Mouse (Mus musculus): ENCODE data around the gene Nepn. TPM values are rescaled to one million over a fixed set of nuclear protein-coding genes. Genes with fewer than 3 reads are reported as not detected.

The Nepn gene
- total and polyA plus RNA-seq, 3 experiments = not detected

DNA sequence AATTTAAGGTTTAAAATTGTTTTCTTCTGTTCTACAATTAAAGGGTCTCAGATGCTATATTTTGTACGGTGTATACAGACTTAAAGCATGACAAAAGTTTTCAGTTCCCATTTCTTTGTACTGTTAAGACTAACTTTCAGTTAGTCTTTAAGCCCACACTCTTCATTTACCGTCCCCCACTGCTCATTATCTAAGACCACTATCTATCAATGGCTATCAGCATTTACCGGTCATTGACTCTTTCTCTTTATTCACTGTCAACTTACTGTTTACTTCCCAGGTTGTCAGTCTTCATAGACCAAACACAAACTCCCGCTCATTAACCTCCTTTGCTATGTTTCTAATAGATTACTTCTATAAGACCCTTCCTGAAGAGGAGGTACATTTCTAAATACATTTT is 1.6 kb upstream of the Nepn start:
- DNase-seq (ENCODE audit: extremely low read depth) = no peak
- Histone ChIP-seq H3K4me2 (ENCODE audit: insufficient read depth, low read depth, poor library complexity, severe bottlenecking) (no peak overlapping the region), H3K4me3 (replicated peaks in 1 of 3; ENCODE audit: low read depth in 2 of 3, low read length in 2 of 3, poor library complexity in 1 of 3) (no peak overlapping the region), H3K4me1 (ENCODE audit: control insufficient read depth in 1 of 2, insufficient read depth in 2 of 2) (peaks cover 3 to 6% of the 10 kb centered on the region in 2 experiments; a peak in 3 of 4 replicates), H3K27ac (ENCODE audit: insufficient read depth, low read depth) (no peak overlapping the region), H3K9me3 (replicated peaks; ENCODE audit: low read length) (no peaks in the 10 kb centered on the region), H3K36me3 (replicated peaks in 1 of 2; ENCODE audit: control insufficient read depth in 1 of 2, insufficient read depth in 1 of 2, low read length in 1 of 2) (no peaks in the 10 kb centered on the region), H3K79me2 (replicated peaks; ENCODE audit: control insufficient read depth, extremely low read depth, insufficient read depth, poor library complexity, severe bottlenecking) (no peaks in the 10 kb centered on the region), H3K9ac (ENCODE audit: insufficient read depth, low read depth) (no peak overlapping the region), H3K27me3 (replicated peaks) (no peaks in the 10 kb centered on the region)
- in situ Hi-C loops (cut with MboI; ENCODE audit: low pct_ligation_motif_present, low pct_unique_long_range_greater_than_20kb, low sequenced_read_pairs) (loop anchor here (5.0 to 25.0 kb wide), 2 partner anchors 155 to 275 kb away; partner anchors contain the start of gene Dcbld1), dilution Hi-C loops (cut with MboI; ENCODE audit: extremely low pct_ligation_motif_present, extremely low pct_unique_long_range_greater_than_20kb, low sequenced_read_pairs) (no loop called here)
- TF ChIP-seq NRF1 (IDR thresholded peaks at IDR 0.05; ENCODE audit: low read depth, low read length) (no peak), MEF2A (IDR thresholded peaks at IDR 0.05; ENCODE audit: borderline replicate concordance, low read depth, low read length) (no peak), SMC3 (IDR thresholded peaks at IDR 0.05; ENCODE audit: low read depth, low read length) (no peak), HCFC1 (IDR thresholded peaks at IDR 0.05; ENCODE audit: low read depth, low read length) (no peak), SIN3A (IDR thresholded peaks at IDR 0.05; ENCODE audit: low read length) (no peak), GABPA (IDR thresholded peaks at IDR 0.05; ENCODE audit: insufficient replicate concordance, low read depth, low read length) (no peak)

DNA sequence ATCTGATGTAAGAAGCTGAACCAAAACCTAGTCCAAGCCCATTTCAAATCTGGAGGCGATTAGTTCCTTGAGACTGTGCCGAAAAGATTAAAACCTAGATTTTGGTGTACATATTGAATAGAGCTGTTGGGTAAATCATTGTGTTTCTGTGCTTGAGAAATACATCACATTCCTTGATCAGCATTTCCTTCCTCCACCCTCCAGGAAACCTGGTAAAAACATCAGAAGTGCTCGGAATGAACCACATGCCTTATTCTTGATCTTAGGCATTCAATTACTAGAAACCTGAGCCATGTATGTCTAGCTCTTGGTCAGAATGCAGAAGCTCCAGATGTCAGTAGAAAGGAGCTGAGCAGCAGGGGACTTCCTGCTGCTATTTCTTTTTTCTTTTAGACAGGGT is 666 bp downstream of the Nepn start:
- DNase-seq (ENCODE audit: extremely low read depth) = no peak
- in situ Hi-C loops (cut with MboI; ENCODE audit: low pct_ligation_motif_present, low pct_unique_long_range_greater_than_20kb, low sequenced_read_pairs) (loop anchor here (5.0 to 25.0 kb wide), 2 partner anchors 157 to 277 kb away; partner anchors contain the start of gene Dcbld1), dilution Hi-C loops (cut with MboI; ENCODE audit: extremely low pct_ligation_motif_present, extremely low pct_unique_long_range_greater_than_20kb, low sequenced_read_pairs) (no loop called here)
- no peaks in the 10 kb centered on the region for H3K79me2 ChIP-seq (replicated peaks; ENCODE audit: control insufficient read depth, extremely low read depth, insufficient read depth, poor library complexity, severe bottlenecking)
- H3K9ac ChIP-seq (ENCODE audit: insufficient read depth, low read depth) = no peak overlapping the region
- H3K27ac ChIP-seq (ENCODE audit: insufficient read depth, low read depth) = no peak overlapping the region
- TF ChIP-seq ZKSCAN1 (IDR thresholded peaks at IDR 0.05; ENCODE audit: borderline replicate concordance, low read depth, low read length) = no peak
- no peak for TF ChIP-seq ELF1 (IDR thresholded peaks at IDR 0.05; ENCODE audit: low read depth, low read length)
- no peak for TF ChIP-seq POLR2AphosphoS2 (IDR thresholded peaks at IDR 0.05; ENCODE audit: low read depth, low read length)
- TF ChIP-seq BHLHE40 (IDR thresholded peaks at IDR 0.05; ENCODE audit: low read depth, low read length) = no peak
- TF ChIP-seq ZC3H11A (IDR thresholded peaks at IDR 0.05; ENCODE audit: low read depth, low read length) = no peak
- TF ChIP-seq IRF4 (IDR thresholded peaks at IDR 0.05; ENCODE audit: low read depth, low read length) = no peak
- no peak for TF ChIP-seq USF2 (conservative IDR thresholded peaks at IDR 0.05; ENCODE audit: low read depth, low read length)
- no peak for TF ChIP-seq ZNF384 (IDR thresholded peaks at IDR 0.05; ENCODE audit: low read depth, low read length)
- no peak for TF ChIP-seq MAZ (IDR thresholded peaks at IDR 0.05; ENCODE audit: low read depth, low read length)
- no peak for TF ChIP-seq MEF2A (IDR thresholded peaks at IDR 0.05; ENCODE audit: borderline replicate concordance, low read depth, low read length)
- no peak for TF ChIP-seq E2F4 (IDR thresholded peaks at IDR 0.05; ENCODE audit: insufficient replicate concordance, low read depth, low read length)
- no peak for TF ChIP-seq MAX (IDR thresholded peaks at IDR 0.05; ENCODE audit: low read length)
- no peak for TF ChIP-seq KAT2A (IDR thresholded peaks at IDR 0.05; ENCODE audit: insufficient replicate concordance, low read length)
- no peak for TF ChIP-seq CHD1 (IDR thresholded peaks at IDR 0.05; ENCODE audit: low read depth, low read length)
- no peak for TF ChIP-seq USF1 (IDR thresholded peaks at IDR 0.05; ENCODE audit: low read depth, low read length)
- TF ChIP-seq MXI1 (IDR thresholded peaks at IDR 0.05; ENCODE audit: low read depth, low read length) = no peak
- TF ChIP-seq SIN3A (IDR thresholded peaks at IDR 0.05; ENCODE audit: low read length) = no peak
- TF ChIP-seq HCFC1 (IDR thresholded peaks at IDR 0.05; ENCODE audit: low read depth, low read length) = no peak
- no peaks in the 10 kb centered on the region for H3K27me3 ChIP-seq (replicated peaks)
- H3K4me2 ChIP-seq (ENCODE audit: insufficient read depth, low read depth, poor library complexity, severe bottlenecking) = peak overlapping the region; percentile 15; the same call in 1 of the 2 replicates
- no peaks in the 10 kb centered on the region for H3K4me1 ChIP-seq (ENCODE audit: control insufficient read depth in 1 of 2, insufficient read depth in 2 of 2)
- H3K36me3 ChIP-seq (replicated peaks in 1 of 2; ENCODE audit: control insufficient read depth in 1 of 2, insufficient read depth in 1 of 2, low read length in 1 of 2) = no peaks in the 10 kb centered on the region
- H3K4me3 ChIP-seq (replicated peaks in 1 of 3; ENCODE audit: low read depth in 2 of 3, low read length in 2 of 3, poor library complexity in 1 of 3) = no peak overlapping the region
- no peaks in the 10 kb centered on the region for H3K9me3 ChIP-seq (replicated peaks; ENCODE audit: low read length)
